Mouse (Mus musculus): ENCODE measurements around the gene Rpl36al. TPM values are rescaled to one million over a fixed set of nuclear protein-coding genes. Genes with fewer than 3 reads are reported as not detected.

Rpl36al gene
- polyA plus RNA-seq, 1 experiment, result 338 TPM

- Histone ChIP-seq H3K4me3 (ENCODE audit: insufficient read depth, low read depth, low read length) (no peak within 1 kb of the TSS), H3K4me1 (ENCODE audit: control insufficient read depth, insufficient read depth, insufficient read length, low read length) (no peaks in the 10 kb centered on the region), H3K27ac (replicated peaks; ENCODE audit: low read depth, low read length) (no peak within 1 kb of the TSS)
These were observed 20.4 kb upstream of the Rpl36al start, which contains the start of gene Gm49384 for GRCm38 (mm10) chr12:69204052-69204833. Gene Gm49384 (minus strand): TSS chr12:69204267.

GRCm38 (mm10) chr12:69198985-69199384 lies 15.1 kb upstream of the Rpl36al start:
- Histone ChIP-seq H3K27ac (replicated peaks; ENCODE audit: low read depth, low read length) (no peak overlapping the region), H3K4me1 (ENCODE audit: control insufficient read depth, insufficient read depth, insufficient read length, low read length) (peaks cover 5% of the 10 kb centered on the region; the same call in 1 of the 2 replicates), H3K4me3 (ENCODE audit: insufficient read depth, low read depth, low read length) (no peak overlapping the region)

GRCm38 (mm10) chr12:69198164-69198535 lies 14.3 kb upstream of the Rpl36al start, which contains the start of gene Dnaaf2:
Gene Dnaaf2 (minus strand): TSS chr12:69198429.
- peak within 1 kb of the TSS; percentile 91 for H3K4me3 ChIP-seq (ENCODE audit: insufficient read depth, low read depth, low read length)
- H3K4me1 ChIP-seq (ENCODE audit: control insufficient read depth, insufficient read depth, insufficient read length, low read length), result peaks cover 5% of the 10 kb centered on the region; the same call in 1 of the 2 replicates
- peak within 1 kb of the TSS; percentile 74 for H3K27ac ChIP-seq (replicated peaks; ENCODE audit: low read depth, low read length)

GRCm38 (mm10) chr12:69197378-69198163 lies 13.7 kb upstream of the Rpl36al start:
- Histone ChIP-seq H3K27ac (replicated peaks; ENCODE audit: low read depth, low read length) (peak overlapping the region; percentile 74), H3K4me3 (ENCODE audit: insufficient read depth, low read depth, low read length) (peak overlapping the region; percentile 91), H3K4me1 (ENCODE audit: control insufficient read depth, insufficient read depth, insufficient read length, low read length) (peaks cover 5% of the 10 kb centered on the region; the same call in 1 of the 2 replicates)

- H3K4me1 ChIP-seq (ENCODE audit: control insufficient read depth, insufficient read depth, insufficient read length, low read length), result peaks cover 5% of the 10 kb centered on the region; the same call in 1 of the 2 replicates
- H3K27ac ChIP-seq (replicated peaks; ENCODE audit: low read depth, low read length), result peak within 1 kb of the TSS; percentile 74
- H3K4me3 ChIP-seq (ENCODE audit: insufficient read depth, low read depth, low read length), result peak within 1 kb of the TSS; percentile 91
These were observed 12.8 kb upstream of the Rpl36al start, which contains the start of gene Gm49383 for GRCm38 (mm10) chr12:69196444-69197377. Gene Gm49383 (minus strand): TSS chr12:69197104.

- H3K27ac ChIP-seq (replicated peaks; ENCODE audit: low read depth, low read length), result no peak overlapping the region
- peaks cover 2% of the 10 kb centered on the region; the same call in 1 of the 2 replicates for H3K4me1 ChIP-seq (ENCODE audit: control insufficient read depth, insufficient read depth, insufficient read length, low read length)
- H3K4me3 ChIP-seq (ENCODE audit: insufficient read depth, low read depth, low read length), result no peak overlapping the region
These were observed 8.8 kb upstream of the Rpl36al start for GRCm38 (mm10) chr12:69192637-69193036.

- H3K4me3 ChIP-seq (ENCODE audit: insufficient read depth, low read depth, low read length), result no peak overlapping the region
- H3K4me1 ChIP-seq (ENCODE audit: control insufficient read depth, insufficient read depth, insufficient read length, low read length), result peaks cover 6% of the 10 kb centered on the region
- no peak overlapping the region for H3K27ac ChIP-seq (replicated peaks; ENCODE audit: low read depth, low read length)
These were observed 7.5 kb upstream of the Rpl36al start for GRCm38 (mm10) chr12:69191396-69191795.

- no peak overlapping the region for H3K27ac ChIP-seq (replicated peaks; ENCODE audit: low read depth, low read length)
- peaks cover 4% of the 10 kb centered on the region; the same call in 1 of the 2 replicates for H3K4me1 ChIP-seq (ENCODE audit: control insufficient read depth, insufficient read depth, insufficient read length, low read length)
- H3K4me3 ChIP-seq (ENCODE audit: insufficient read depth, low read depth, low read length), result no peak overlapping the region
These were observed 6.6 kb upstream of the Rpl36al start for GRCm38 (mm10) chr12:69190522-69190921.

- Histone ChIP-seq H3K4me1 (ENCODE audit: control insufficient read depth, insufficient read depth, insufficient read length, low read length) (peaks cover 4% of the 10 kb centered on the region; the same call in 1 of the 2 replicates), H3K27ac (replicated peaks; ENCODE audit: low read depth, low read length) (no peak overlapping the region), H3K4me3 (ENCODE audit: insufficient read depth, low read depth, low read length) (no peak overlapping the region)
These were observed 6.2 kb upstream of the Rpl36al start for GRCm38 (mm10) chr12:69190074-69190473.

GRCm38 (mm10) chr12:69186811-69187471 lies 3.1 kb upstream of the Rpl36al start:
- Histone ChIP-seq H3K4me3 (ENCODE audit: insufficient read depth, low read depth, low read length) (no peak overlapping the region), H3K4me1 (ENCODE audit: control insufficient read depth, insufficient read depth, insufficient read length, low read length) (peaks cover 7% of the 10 kb centered on the region; the same call in 1 of the 2 replicates), H3K27ac (replicated peaks; ENCODE audit: low read depth, low read length) (no peak overlapping the region)

- no peak overlapping the region for H3K27ac ChIP-seq (replicated peaks; ENCODE audit: low read depth, low read length)
- H3K4me1 ChIP-seq (ENCODE audit: control insufficient read depth, insufficient read depth, insufficient read length, low read length), result peaks cover 7% of the 10 kb centered on the region; the same call in 1 of the 2 replicates
- H3K4me3 ChIP-seq (ENCODE audit: insufficient read depth, low read depth, low read length), result peak overlapping the region; percentile 74
These were observed 1.5 kb upstream of the Rpl36al start for GRCm38 (mm10) chr12:69185371-69185770.

- H3K4me3 ChIP-seq (ENCODE audit: insufficient read depth, low read depth, low read length), result peak overlapping the region; percentile 74
- peaks cover 7% of the 10 kb centered on the region; the same call in 1 of the 2 replicates for H3K4me1 ChIP-seq (ENCODE audit: control insufficient read depth, insufficient read depth, insufficient read length, low read length)
- peak overlapping the region; percentile 69 for H3K27ac ChIP-seq (replicated peaks; ENCODE audit: low read depth, low read length)
These were observed 736 bp upstream of the Rpl36al start for GRCm38 (mm10) chr12:69184342-69185295.

- Histone ChIP-seq H3K4me1 (ENCODE audit: control insufficient read depth, insufficient read depth, insufficient read length, low read length) (peaks cover 3% of the 10 kb centered on the region; the same call in 1 of the 2 replicates), H3K27ac (replicated peaks; ENCODE audit: low read depth, low read length) (no peak overlapping the region)
These were observed 2.1 kb downstream of the Rpl36al start for GRCm38 (mm10) chr12:69181800-69182199.

More at GRCm38 (mm10) chr12:69181800-69182199, 2.1 kb downstream of the Rpl36al start:
- no peak overlapping the region for H3K4me3 ChIP-seq (ENCODE audit: insufficient read depth, low read depth, low read length)

All from brown adipose tissue, adult 24 weeks (tissue).